Mouse (Mus musculus): ENCODE measurements around the gene Rab6a. TPM values are rescaled to one million over a fixed set of nuclear protein-coding genes. Genes with fewer than 3 reads are reported as not detected.
A peak's percentile ranks its signal among the peaks of the same experiment; 100 is the strongest.

Rab6a gene
- total and polyA plus RNA-seq, 2 experiments, result 13.5 to 30.4 TPM

DNA sequence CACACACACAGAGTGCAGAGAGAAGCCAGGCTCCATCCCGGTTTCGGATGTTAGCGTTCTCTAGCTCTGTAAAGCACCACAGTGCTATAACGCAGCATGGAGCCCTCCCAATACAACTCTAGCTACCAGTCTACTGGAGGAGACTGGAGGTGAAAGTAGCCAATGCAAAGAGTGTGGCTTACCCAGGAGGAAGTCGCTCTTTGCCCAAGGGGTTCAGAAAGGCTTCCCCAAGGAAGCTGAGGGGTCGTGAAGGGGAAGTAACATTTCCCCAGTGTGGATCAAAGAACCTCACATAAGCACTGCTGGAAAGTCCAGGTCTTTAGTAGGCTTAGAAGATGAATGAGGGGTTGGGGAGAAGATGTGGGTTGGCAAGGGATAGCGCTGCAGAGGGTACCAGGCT is 54.1 kb downstream of the Rab6a start:
- WGBS, result 91% methylated on average over 7 of the region's 7 CpGs
- Histone ChIP-seq H3K4me1 (ENCODE audit: control insufficient read depth, insufficient read depth, low read length) (no peaks in the 10 kb centered on the region), H3K36me3 (ENCODE audit: control insufficient read depth, insufficient read depth, low read length) (no peaks in the 10 kb centered on the region), H3K9ac (ENCODE audit: low read depth, low read length) (no peak overlapping the region), H3K4me3 (ENCODE audit: insufficient read depth, low read depth, low read length) (no peak overlapping the region), H3K27me3 (ENCODE audit: control insufficient read depth, insufficient read depth, low read length) (no peaks in the 10 kb centered on the region), H3K79me2 (ENCODE audit: control insufficient read depth, insufficient read depth, low read length) (no peaks in the 10 kb centered on the region), H3K27ac (replicated peaks; ENCODE audit: insufficient read depth, low read depth, low read length) (no peak overlapping the region)
- TF ChIP-seq POLR2A (IDR thresholded peaks at IDR 0.05; ENCODE audit: extremely low read depth, insufficient read depth, low read length) (no peak), CTCF (IDR thresholded peaks at IDR 0.05; ENCODE audit: low read depth, low read length) (no peak)
- DNase-seq (ENCODE audit: extremely low read depth, low read depth, low spot score), result no peak

DNA sequence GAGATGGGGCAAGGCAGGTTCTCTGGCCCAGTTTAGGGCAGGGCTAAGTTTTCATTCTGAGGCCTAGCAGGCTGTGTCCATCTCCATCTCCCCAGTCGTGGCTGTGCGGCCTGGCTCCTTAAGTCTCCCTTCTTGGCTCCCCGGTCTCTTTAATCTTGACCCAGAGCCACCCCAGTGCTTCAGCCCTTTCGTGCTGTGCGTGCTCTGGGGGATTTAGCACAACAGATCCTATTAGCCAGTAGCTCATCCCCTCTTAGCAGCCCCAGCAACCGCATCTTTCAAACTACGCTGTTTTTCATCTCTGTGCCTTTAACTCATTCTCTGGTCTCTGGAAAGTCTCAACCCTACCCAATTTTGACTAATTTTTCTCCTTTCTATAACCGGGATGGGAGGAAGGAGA is 55.0 kb downstream of the Rab6a start, which contains the start of gene Plekhb1:
TSS of gene Plekhb1 (minus strand) at position 184 of the 400 bp plus-strand sequence.
- H3K27ac ChIP-seq (replicated peaks; ENCODE audit: insufficient read depth, low read depth, low read length), result no peak within 1 kb of the TSS
- no peaks in the 10 kb centered on the region for H3K79me2 ChIP-seq (ENCODE audit: control insufficient read depth, insufficient read depth, low read length)
- WGBS, result 84% methylated on average over 8 of the region's 8 CpGs
- no peak for TF ChIP-seq CTCF (IDR thresholded peaks at IDR 0.05; ENCODE audit: low read depth, low read length)
- TF ChIP-seq POLR2A (IDR thresholded peaks at IDR 0.05; ENCODE audit: extremely low read depth, insufficient read depth, low read length), result no peak
- DNase-seq (ENCODE audit: extremely low read depth, low read depth, low spot score), result no peak
- H3K4me1 ChIP-seq (ENCODE audit: control insufficient read depth, insufficient read depth, low read length), result no peaks in the 10 kb centered on the region
- no peaks in the 10 kb centered on the region for H3K36me3 ChIP-seq (ENCODE audit: control insufficient read depth, insufficient read depth, low read length)
- no peak within 1 kb of the TSS for H3K9ac ChIP-seq (ENCODE audit: low read depth, low read length)
- no peak within 1 kb of the TSS for H3K4me3 ChIP-seq (ENCODE audit: insufficient read depth, low read depth, low read length)
- no peaks in the 10 kb centered on the region for H3K27me3 ChIP-seq (ENCODE audit: control insufficient read depth, insufficient read depth, low read length)

DNA sequence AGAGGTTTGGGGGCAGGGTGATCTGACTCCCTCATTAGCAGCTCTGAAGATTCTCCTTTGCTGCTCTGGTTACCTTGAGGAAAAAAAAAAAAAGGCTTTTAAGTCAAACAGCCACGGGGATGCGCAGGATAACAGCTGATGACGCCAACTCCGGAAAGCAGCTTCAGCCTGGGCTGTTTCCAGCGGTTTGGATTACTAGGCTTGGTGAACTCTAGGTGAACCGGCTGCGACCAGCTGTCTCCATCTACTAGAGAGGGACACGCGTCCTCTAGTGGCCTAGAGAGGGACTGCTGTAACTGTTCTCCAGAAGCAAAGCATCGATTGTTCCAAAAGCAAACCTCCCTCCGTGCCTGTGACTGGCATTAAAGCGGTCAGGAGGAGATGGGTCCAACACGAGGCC is 56.0 kb downstream of the Rab6a start:
- Histone ChIP-seq H3K27me3 (ENCODE audit: control insufficient read depth, insufficient read depth, low read length) (no peaks in the 10 kb centered on the region), H3K27ac (replicated peaks; ENCODE audit: insufficient read depth, low read depth, low read length) (no peak overlapping the region), H3K4me3 (ENCODE audit: insufficient read depth, low read depth, low read length) (no peak overlapping the region), H3K36me3 (ENCODE audit: control insufficient read depth, insufficient read depth, low read length) (no peaks in the 10 kb centered on the region), H3K79me2 (ENCODE audit: control insufficient read depth, insufficient read depth, low read length) (no peaks in the 10 kb centered on the region), H3K4me1 (ENCODE audit: control insufficient read depth, insufficient read depth, low read length) (no peaks in the 10 kb centered on the region), H3K9ac (ENCODE audit: low read depth, low read length) (no peak overlapping the region)
- under 1% methylated on average over 13 of the region's 13 CpGs for WGBS
- no peak for TF ChIP-seq POLR2A (IDR thresholded peaks at IDR 0.05; ENCODE audit: extremely low read depth, insufficient read depth, low read length)
- TF ChIP-seq CTCF (IDR thresholded peaks at IDR 0.05; ENCODE audit: low read depth, low read length), result peak; percentile 97
- peak; percentile 85 for DNase-seq (ENCODE audit: extremely low read depth, low read depth, low spot score)

DNA sequence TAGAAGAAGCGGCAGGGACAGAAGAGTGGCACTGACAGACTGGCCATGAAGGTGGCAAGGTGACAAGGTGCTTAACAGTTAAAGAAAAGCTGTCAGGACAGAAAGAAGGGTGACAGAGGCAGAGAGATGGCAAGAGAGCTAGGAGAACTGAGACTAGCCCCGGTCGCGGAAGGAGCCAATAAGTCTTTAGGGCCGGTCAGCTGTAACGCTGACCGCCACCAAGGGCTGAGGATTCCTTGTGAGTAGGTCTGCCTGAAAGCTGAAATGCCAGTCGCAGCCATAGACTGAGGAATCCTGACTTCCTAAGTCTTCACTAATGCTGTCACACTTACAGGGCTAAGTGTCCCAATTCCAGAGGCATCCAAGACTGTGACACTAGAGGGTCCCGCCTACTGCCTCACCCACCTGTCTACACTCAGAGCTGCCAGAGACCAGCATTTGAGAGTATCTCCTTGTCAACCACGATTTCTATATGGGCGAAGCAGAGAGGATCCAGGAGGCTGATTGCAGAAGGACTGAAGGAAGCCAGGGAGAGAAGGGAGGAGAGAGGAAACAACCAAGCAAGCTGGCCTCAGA is 56.6 kb downstream of the Rab6a start:
- Histone ChIP-seq H3K4me1 (ENCODE audit: control insufficient read depth, insufficient read depth, low read length) (no peaks in the 10 kb centered on the region), H3K4me3 (ENCODE audit: insufficient read depth, low read depth, low read length) (no peak overlapping the region), H3K9ac (ENCODE audit: low read depth, low read length) (no peak overlapping the region), H3K27ac (replicated peaks; ENCODE audit: insufficient read depth, low read depth, low read length) (no peak overlapping the region), H3K27me3 (ENCODE audit: control insufficient read depth, insufficient read depth, low read length) (no peaks in the 10 kb centered on the region), H3K36me3 (ENCODE audit: control insufficient read depth, insufficient read depth, low read length) (no peaks in the 10 kb centered on the region), H3K79me2 (ENCODE audit: control insufficient read depth, insufficient read depth, low read length) (no peaks in the 10 kb centered on the region)
- 70% methylated on average over 11 of the region's 11 CpGs for WGBS
- no peak for DNase-seq (ENCODE audit: extremely low read depth, low read depth, low spot score)
- no peak for TF ChIP-seq CTCF (IDR thresholded peaks at IDR 0.05; ENCODE audit: low read depth, low read length)
- no peak for TF ChIP-seq POLR2A (IDR thresholded peaks at IDR 0.05; ENCODE audit: extremely low read depth, insufficient read depth, low read length)

DNA sequence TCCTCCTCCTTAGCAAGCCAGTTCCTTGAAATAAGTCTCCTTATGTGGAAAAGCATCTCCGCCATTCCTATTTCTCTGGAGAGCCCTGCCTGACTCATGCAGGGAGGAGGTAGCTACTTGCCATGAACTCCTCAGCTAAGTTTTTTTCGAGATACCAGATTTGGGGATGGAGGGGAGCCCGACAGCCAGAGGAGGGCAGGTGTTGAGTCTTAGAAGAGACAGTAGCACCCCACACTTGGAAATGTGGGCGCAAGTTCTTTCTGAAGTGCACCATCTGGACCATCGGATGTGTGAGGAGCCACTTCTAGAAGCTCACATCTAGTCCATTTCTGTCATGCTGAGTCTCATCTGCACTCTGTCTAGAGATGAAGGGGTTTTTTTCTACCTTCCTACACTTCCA is 63.4 kb downstream of the Rab6a start:
- Histone ChIP-seq H3K27me3 (ENCODE audit: control insufficient read depth, insufficient read depth, low read length) (no peaks in the 10 kb centered on the region), H3K9ac (ENCODE audit: low read depth, low read length) (no peak overlapping the region), H3K27ac (replicated peaks; ENCODE audit: insufficient read depth, low read depth, low read length) (no peak overlapping the region), H3K36me3 (ENCODE audit: control insufficient read depth, insufficient read depth, low read length) (no peaks in the 10 kb centered on the region), H3K79me2 (ENCODE audit: control insufficient read depth, insufficient read depth, low read length) (no peaks in the 10 kb centered on the region), H3K4me1 (ENCODE audit: control insufficient read depth, insufficient read depth, low read length) (no peaks in the 10 kb centered on the region), H3K4me3 (ENCODE audit: insufficient read depth, low read depth, low read length) (no peak overlapping the region)
- DNase-seq (ENCODE audit: extremely low read depth, low read depth, low spot score), result no peak
- no peak for TF ChIP-seq CTCF (IDR thresholded peaks at IDR 0.05; ENCODE audit: low read depth, low read length)
- no peak for TF ChIP-seq POLR2A (IDR thresholded peaks at IDR 0.05; ENCODE audit: extremely low read depth, insufficient read depth, low read length)
- WGBS, result 86% methylated on average over 5 of the region's 5 CpGs

DNA sequence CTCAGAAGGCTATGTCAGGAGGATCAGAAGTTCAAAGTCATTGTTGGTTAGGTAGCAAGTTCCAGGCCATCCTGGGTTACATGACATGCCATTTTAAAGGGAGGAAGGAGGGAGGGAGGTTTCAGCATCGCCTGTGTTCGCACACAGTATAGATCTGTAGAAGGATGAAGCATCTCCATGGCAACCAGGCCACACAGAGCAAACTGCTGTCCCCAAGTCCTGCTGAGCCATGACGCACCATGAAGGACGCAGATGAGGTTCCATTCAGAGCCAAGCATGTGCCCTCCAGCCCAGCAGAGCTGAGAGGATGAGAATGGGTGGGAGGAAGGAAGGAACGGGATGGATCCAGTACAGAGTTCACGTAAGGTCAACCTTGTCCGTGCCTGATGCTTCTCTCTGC is 66.2 kb downstream of the Rab6a start:
- no peak for DNase-seq (ENCODE audit: extremely low read depth, low read depth, low spot score)
- Histone ChIP-seq H3K4me1 (ENCODE audit: control insufficient read depth, insufficient read depth, low read length) (no peaks in the 10 kb centered on the region), H3K27me3 (ENCODE audit: control insufficient read depth, insufficient read depth, low read length) (no peaks in the 10 kb centered on the region), H3K4me3 (ENCODE audit: insufficient read depth, low read depth, low read length) (no peak overlapping the region), H3K27ac (replicated peaks; ENCODE audit: insufficient read depth, low read depth, low read length) (no peak overlapping the region), H3K79me2 (ENCODE audit: control insufficient read depth, insufficient read depth, low read length) (no peaks in the 10 kb centered on the region), H3K36me3 (ENCODE audit: control insufficient read depth, insufficient read depth, low read length) (no peaks in the 10 kb centered on the region), H3K9ac (ENCODE audit: low read depth, low read length) (no peak overlapping the region)
- no peak for TF ChIP-seq CTCF (IDR thresholded peaks at IDR 0.05; ENCODE audit: low read depth, low read length)
- no peak for TF ChIP-seq POLR2A (IDR thresholded peaks at IDR 0.05; ENCODE audit: extremely low read depth, insufficient read depth, low read length)
- 61% methylated on average over 7 of the region's 7 CpGs for WGBS

Data from liver, adult 2 months (tissue).